Mouse (Mus musculus): ENCODE data around the gene Eras. TPM values are rescaled to one million over a fixed set of nuclear protein-coding genes. Genes with fewer than 3 reads are reported as not detected.
A peak's percentile ranks its signal among the peaks of the same experiment; 100 is the strongest.

Gene Eras
- polyA plus RNA-seq, 1 experiment from 2014 or later, result not detected

GRCm38 (mm10) chrX:7945618-7946017 lies 17.2 kb upstream of the Eras start:
- no peaks in the 10 kb centered on the region for H3K27me3 ChIP-seq (ENCODE audit: insufficient read depth, low read length)
- no peak overlapping the region for H3K4me2 ChIP-seq (ENCODE audit: low read depth, low read length)
- H3K4me1 ChIP-seq (ENCODE audit: insufficient read depth), result no peaks in the 10 kb centered on the region
- no peaks in the 10 kb centered on the region for H3K36me3 ChIP-seq (replicated peaks; ENCODE audit: insufficient read depth, low read length)
- no peak for ATAC-seq
- H3K4me3 ChIP-seq (ENCODE audit: low read depth, low read length), result no peak overlapping the region
- no peaks in the 10 kb centered on the region for H3K9me3 ChIP-seq (ENCODE audit: low read length)
- WGBS (ENCODE audit: insufficient replicate concordance), result 67% methylated on average over 8 of the region's 8 CpGs
- H3K27ac ChIP-seq (ENCODE audit: low read depth), result no peak overlapping the region
- no peak for DNase-seq
- TF ChIP-seq CTCF (IDR thresholded peaks at IDR 0.05; ENCODE audit: low read depth) (no peak), EP300 (IDR thresholded peaks at IDR 0.05; ENCODE audit: low read depth) (no peak)
- no peak overlapping the region for H3K9ac ChIP-seq (replicated peaks)

- DNase-seq (no peak), ATAC-seq (no peak)
- WGBS (ENCODE audit: insufficient replicate concordance), result 85% methylated on average over 6 of the region's 6 CpGs
- TF ChIP-seq EP300 (IDR thresholded peaks at IDR 0.05; ENCODE audit: low read depth) (no peak), CTCF (IDR thresholded peaks at IDR 0.05; ENCODE audit: low read depth) (no peak)
- no peak overlapping the region for H3K4me2 ChIP-seq (ENCODE audit: low read depth, low read length)
- H3K27me3 ChIP-seq (ENCODE audit: insufficient read depth, low read length), result no peaks in the 10 kb centered on the region
- no peaks in the 10 kb centered on the region for H3K9me3 ChIP-seq (ENCODE audit: low read length)
- H3K4me1 ChIP-seq (ENCODE audit: insufficient read depth), result no peaks in the 10 kb centered on the region
- H3K9ac ChIP-seq (replicated peaks), result no peak overlapping the region
- H3K4me3 ChIP-seq (ENCODE audit: low read depth, low read length), result no peak overlapping the region
- H3K27ac ChIP-seq (ENCODE audit: low read depth), result no peak overlapping the region
- peaks cover 6% of the 10 kb centered on the region; the same call in 1 of the 2 replicates for H3K36me3 ChIP-seq (replicated peaks; ENCODE audit: insufficient read depth, low read length)
Measured at GRCm38 (mm10) chrX:7937667-7938066, 9.3 kb upstream of the Eras start.

GRCm38 (mm10) chrX:7936874-7937273 lies 8.5 kb upstream of the Eras start:
- no peak for ATAC-seq
- Histone ChIP-seq H3K27ac (ENCODE audit: low read depth) (no peak overlapping the region), H3K36me3 (replicated peaks; ENCODE audit: insufficient read depth, low read length) (peaks cover 6% of the 10 kb centered on the region; the same call in 1 of the 2 replicates), H3K4me3 (ENCODE audit: low read depth, low read length) (no peak overlapping the region), H3K4me2 (ENCODE audit: low read depth, low read length) (no peak overlapping the region), H3K27me3 (ENCODE audit: insufficient read depth, low read length) (no peaks in the 10 kb centered on the region), H3K9ac (replicated peaks) (no peak overlapping the region), H3K9me3 (ENCODE audit: low read length) (no peaks in the 10 kb centered on the region), H3K4me1 (ENCODE audit: insufficient read depth) (no peaks in the 10 kb centered on the region)
- DNase-seq, result no peak
- 43% methylated on average over 10 of the region's 11 CpGs for WGBS (ENCODE audit: insufficient replicate concordance)
- TF ChIP-seq CTCF (IDR thresholded peaks at IDR 0.05; ENCODE audit: low read depth) (peak; percentile 47), EP300 (IDR thresholded peaks at IDR 0.05; ENCODE audit: low read depth) (no peak)

DNA sequence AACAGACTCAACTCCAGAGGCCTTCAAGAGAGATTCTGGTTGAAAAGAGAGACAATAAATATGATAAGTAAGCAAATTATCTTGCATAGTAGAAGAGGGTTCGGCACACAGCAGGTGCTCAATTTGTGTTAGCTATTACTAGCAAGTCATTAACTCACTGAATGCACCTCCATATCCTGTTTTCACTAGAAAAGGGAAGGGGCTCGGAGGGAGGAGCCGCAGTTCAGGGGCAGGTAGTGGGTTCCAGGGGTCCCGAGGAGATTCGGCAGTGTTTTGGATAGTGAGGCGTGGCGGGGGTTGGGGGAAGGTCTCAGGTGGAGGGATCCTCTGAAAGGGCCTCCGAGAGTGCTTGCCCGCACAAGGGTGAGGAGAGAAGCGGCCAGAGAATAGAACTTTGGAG lies 1.3 kb downstream of the Eras start:
- no peak overlapping the region for H3K4me2 ChIP-seq (ENCODE audit: low read depth, low read length)
- ATAC-seq (no peak), DNase-seq (no peak)
- H3K27ac ChIP-seq (ENCODE audit: low read depth), result no peak overlapping the region
- H3K9me3 ChIP-seq (ENCODE audit: low read length), result no peaks in the 10 kb centered on the region
- no peaks in the 10 kb centered on the region for H3K4me1 ChIP-seq (ENCODE audit: insufficient read depth)
- H3K9ac ChIP-seq (replicated peaks), result no peak overlapping the region
- WGBS (ENCODE audit: insufficient replicate concordance), result 29% methylated on average over 10 of the region's 10 CpGs
- H3K27me3 ChIP-seq (ENCODE audit: insufficient read depth, low read length), result peaks cover 48% of the 10 kb centered on the region
- no peak overlapping the region for H3K4me3 ChIP-seq (ENCODE audit: low read depth, low read length)
- no peak for TF ChIP-seq CTCF (IDR thresholded peaks at IDR 0.05; ENCODE audit: low read depth)
- TF ChIP-seq EP300 (IDR thresholded peaks at IDR 0.05; ENCODE audit: low read depth), result no peak
- H3K36me3 ChIP-seq (replicated peaks; ENCODE audit: insufficient read depth, low read length), result 0 out of 2 replicates have a peak, but pooled peaks cover 2% of the 10 kb centered on the region

GRCm38 (mm10) chrX:7926266-7926665 lies 2.1 kb downstream of the Eras start:
- Histone ChIP-seq H3K27ac (ENCODE audit: low read depth) (no peak overlapping the region), H3K9ac (replicated peaks) (no peak overlapping the region), H3K9me3 (ENCODE audit: low read length) (no peaks in the 10 kb centered on the region), H3K4me2 (ENCODE audit: low read depth, low read length) (no peak overlapping the region), H3K27me3 (ENCODE audit: insufficient read depth, low read length) (peaks cover 56% of the 10 kb centered on the region), H3K4me3 (ENCODE audit: low read depth, low read length) (no peak overlapping the region), H3K4me1 (ENCODE audit: insufficient read depth) (no peaks in the 10 kb centered on the region), H3K36me3 (replicated peaks; ENCODE audit: insufficient read depth, low read length) (no peaks in the 10 kb centered on the region)
- TF ChIP-seq EP300 (IDR thresholded peaks at IDR 0.05; ENCODE audit: low read depth) (no peak), CTCF (IDR thresholded peaks at IDR 0.05; ENCODE audit: low read depth) (no peak)
- no peak for ATAC-seq
- 70% methylated on average over 6 of the region's 6 CpGs for WGBS (ENCODE audit: insufficient replicate concordance)
- no peak for DNase-seq

GRCm38 (mm10) chrX:7922032-7922431 lies 6.4 kb downstream of the Eras start:
- H3K4me1 ChIP-seq (ENCODE audit: insufficient read depth), result no peaks in the 10 kb centered on the region
- no peak overlapping the region for H3K27ac ChIP-seq (ENCODE audit: low read depth)
- ATAC-seq (no peak), DNase-seq (no peak)
- H3K4me2 ChIP-seq (ENCODE audit: low read depth, low read length), result peak overlapping the region; percentile 50; the same call in 1 of the 2 replicates
- no peak overlapping the region for H3K9ac ChIP-seq (replicated peaks)
- no peaks in the 10 kb centered on the region for H3K9me3 ChIP-seq (ENCODE audit: low read length)
- H3K27me3 ChIP-seq (ENCODE audit: insufficient read depth, low read length), result peaks cover 62% of the 10 kb centered on the region
- 18% methylated on average over 30 of the region's 48 CpGs for WGBS (ENCODE audit: insufficient replicate concordance)
- peak overlapping the region; percentile 15; the same call in 1 of the 2 replicates for H3K4me3 ChIP-seq (ENCODE audit: low read depth, low read length)
- TF ChIP-seq EP300 (IDR thresholded peaks at IDR 0.05; ENCODE audit: low read depth), result no peak
- no peak for TF ChIP-seq CTCF (IDR thresholded peaks at IDR 0.05; ENCODE audit: low read depth)
- H3K36me3 ChIP-seq (replicated peaks; ENCODE audit: insufficient read depth, low read length), result no peaks in the 10 kb centered on the region

Data from liver, postnatal 0 days (tissue).